Mouse (Mus musculus) c-Kit-positive CD71-negative TER-119-negative erythroid progenitor cells, embryonic 14.5 days (primary cell): ENCODE results near the gene Acot4.
"Not testable (repeated sequence)": the region's sequence is repeated elsewhere in the genome, so short reads cannot be mapped to it uniquely, and the experiment has no call there.

ENCODE experiments used
- DNase-seq: peaks from one replicate; pipeline ENCODE4 v3.0.0-alpha.2; 2013; ENCODE audit warnings: low read depth

The Acot4 gene

DNA sequence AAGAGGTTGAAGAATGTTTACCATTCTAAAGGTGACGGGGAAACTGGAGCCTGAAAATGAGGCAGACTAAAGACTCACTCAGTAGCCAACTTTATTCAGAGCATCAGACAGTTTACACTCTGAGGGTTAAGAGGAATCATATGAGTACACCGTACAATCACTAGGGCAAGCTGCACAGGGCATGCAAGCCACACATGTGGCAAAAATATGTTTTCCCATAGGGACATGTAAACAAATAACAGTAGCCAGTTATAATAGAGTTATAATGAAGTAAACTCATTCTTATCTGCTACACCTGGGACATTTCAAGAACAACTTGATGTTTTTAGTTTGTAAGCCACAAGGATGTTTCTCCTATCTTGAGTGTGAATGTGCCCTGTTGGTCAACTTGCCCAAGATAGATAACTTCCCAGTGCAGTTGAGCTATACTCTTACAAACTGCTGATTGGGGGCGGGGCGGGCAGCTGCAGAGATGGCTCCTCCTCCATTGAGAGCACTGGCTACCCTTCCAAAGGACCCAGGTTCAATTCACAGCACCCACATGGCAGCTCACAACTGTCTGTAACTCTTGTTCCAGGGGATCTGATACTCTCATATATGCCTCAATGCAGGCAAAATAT, 39.3 kb downstream of the Acot4 start:
- no peak for DNase-seq

DNA sequence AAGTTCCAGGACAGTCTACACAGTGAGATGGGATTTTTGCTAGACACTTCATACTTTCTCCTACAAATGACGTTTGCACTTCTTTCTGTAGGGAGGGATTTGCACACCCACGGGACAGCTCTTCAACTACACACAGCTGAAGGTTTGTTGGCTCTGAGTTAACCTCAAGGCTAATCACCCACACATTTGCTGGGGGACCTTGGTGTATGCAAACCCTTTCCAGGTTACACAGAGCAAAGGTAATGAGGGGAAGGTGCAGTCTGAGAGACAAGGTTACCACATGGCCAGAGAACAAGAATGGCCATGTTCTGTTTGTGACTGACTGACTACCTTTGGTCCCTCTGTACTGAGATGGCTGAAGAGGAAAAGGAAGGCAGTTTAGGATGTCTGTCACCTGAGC, 45.7 kb downstream of the Acot4 start:
- no peak for DNase-seq

GRCm38 (mm10) chr12:84084581-84084980, 46.4 kb downstream of the Acot4 start:
- DNase-seq = no peak

DNA sequence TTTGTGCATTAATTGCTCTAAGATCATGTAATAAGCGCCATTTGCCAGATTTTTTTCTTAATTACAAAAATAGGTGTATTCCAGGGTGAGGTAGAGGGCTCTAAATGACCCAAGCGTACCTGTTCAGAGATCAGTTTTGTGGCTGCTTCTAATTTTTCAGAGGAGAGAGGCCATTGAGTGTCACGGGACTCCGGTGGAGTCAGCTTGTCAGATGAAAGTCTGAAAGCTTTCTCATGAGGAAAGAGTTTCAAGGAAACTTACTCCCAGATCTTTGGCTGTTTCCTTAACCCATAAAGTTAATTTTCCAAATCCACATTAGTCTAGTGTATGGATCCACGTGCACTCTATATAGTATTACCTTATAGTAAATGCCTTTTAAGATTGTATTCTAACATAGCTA, 56.5 kb downstream of the Acot4 start:
- not testable (repeated sequence) for DNase-seq
